Mouse (Mus musculus): Measurements from ENCODE around the gene Olfr1101. TPM values are rescaled to one million over a fixed set of nuclear protein-coding genes. Genes with fewer than 3 reads are reported as not detected.

Gene Olfr1101
- total RNA-seq (2012; rRNA removed) (not detected in 2 replicates), polyA plus RNA-seq (2012; ENCODE audit: insufficient read depth in 1 of 2, insufficient read length in 2 of 2, low read depth in 1 of 2, low replicate concordance in 2 of 2, missing spikeins in 1 of 2) (not detected)

GRCm38 (mm10) chr2:86991121-86991520 lies at the start of gene Olfr1101:
TSS of gene Olfr1101 (minus strand) at chr2:86991221.
- H3K9ac ChIP-seq (ENCODE audit: control insufficient read depth, low read depth, low read length, poor library complexity, severe bottlenecking), result no peak within 1 kb of the TSS
- TF ChIP-seq CHD1 (IDR thresholded peaks at IDR 0.05; ENCODE audit: low read depth, low read length), result no peak
- no peak for TF ChIP-seq MYC (IDR thresholded peaks at IDR 0.05; ENCODE audit: low read depth, low read length)
- TF ChIP-seq TAL1 (IDR thresholded peaks at IDR 0.05; ENCODE audit: low read length), result no peak
- TF ChIP-seq GABPA (IDR thresholded peaks at IDR 0.05; ENCODE audit: low read depth, low read length), result no peak
- no peak for TF ChIP-seq BHLHE40 (IDR thresholded peaks at IDR 0.05; ENCODE audit: borderline replicate concordance, low read depth, low read length)
- TF ChIP-seq POLR2AphosphoS5 (IDR thresholded peaks at IDR 0.05; ENCODE audit: borderline replicate concordance, low read depth, low read length), result no peak
- no peak for TF ChIP-seq EP300 (IDR thresholded peaks at IDR 0.05; ENCODE audit: low read depth in 1 of 2, low read length in 2 of 2)
- TF ChIP-seq KAT2A (conservative IDR thresholded peaks at IDR 0.05; ENCODE audit: low read depth, low read length), result no peak
- no peak for TF ChIP-seq TBP (IDR thresholded peaks at IDR 0.05; ENCODE audit: low read depth, low read length)
- no peak for TF ChIP-seq UBTF (IDR thresholded peaks at IDR 0.05; ENCODE audit: borderline replicate concordance, insufficient read depth, low read depth, low read length)
- no peak for TF ChIP-seq HCFC1 (IDR thresholded peaks at IDR 0.05; ENCODE audit: low read depth, low read length)
- TF ChIP-seq RCOR1 (IDR thresholded peaks at IDR 0.05; ENCODE audit: low read depth, low read length), result no peak
- H3K36me3 ChIP-seq (ENCODE audit: control insufficient read depth in 1 of 2, insufficient read depth in 2 of 2, low read length in 2 of 2), result no peaks in the 10 kb centered on the region
- H3K27me3 ChIP-seq (ENCODE audit: control insufficient read depth in 1 of 2, insufficient read depth in 2 of 2, low read length in 2 of 2), result no peaks in the 10 kb centered on the region
- H3K27ac ChIP-seq (ENCODE audit: control insufficient read depth, low read depth, low read length), result no peak within 1 kb of the TSS
- H3K9me3 ChIP-seq (replicated peaks; ENCODE audit: insufficient read depth, low read length), result no peaks in the 10 kb centered on the region
- no peak for DNase-seq (ENCODE audit: low read depth, low spot score)
- H3K4me3 ChIP-seq (ENCODE audit: control insufficient read depth in 1 of 2, insufficient read depth in 1 of 2, low read depth in 2 of 2, low read length in 2 of 2), result no peak within 1 kb of the TSS
- no peaks in the 10 kb centered on the region for H3K79me2 ChIP-seq (ENCODE audit: control insufficient read depth, insufficient read depth, low read length, poor library complexity)
- H3K4me1 ChIP-seq (ENCODE audit: control insufficient read depth in 1 of 2, insufficient read depth in 2 of 2, low read length in 2 of 2), result no peaks in the 10 kb centered on the region

GRCm38 (mm10) chr2:87036431-87036830 lies 45.4 kb upstream of the Olfr1101 start, which contains the start of gene Olfr1105:
TSS of gene Olfr1105 (minus strand) at chr2:87036531.
- DNase-seq (ENCODE audit: low read depth, low spot score), result no peak
- TF ChIP-seq SIN3A (IDR thresholded peaks at IDR 0.05; ENCODE audit: low read length) (no peak), ETS1 (IDR thresholded peaks at IDR 0.05; ENCODE audit: low read depth, low read length) (no peak), POLR2A (IDR thresholded peaks at IDR 0.05; ENCODE audit: control insufficient read depth in 1 of 2, insufficient read depth in 1 of 2, low read depth in 1 of 2, low read length in 2 of 2, poor library complexity in 1 of 2) (no peak), MAX (IDR thresholded peaks at IDR 0.05; ENCODE audit: low read length) (no peak), MAZ (IDR thresholded peaks at IDR 0.05; ENCODE audit: low read depth, low read length) (no peak), CHD2 (IDR thresholded peaks at IDR 0.05; ENCODE audit: low read length) (no peak), MXI1 (IDR thresholded peaks at IDR 0.05; ENCODE audit: low read depth, low read length) (no peak), HCFC1 (IDR thresholded peaks at IDR 0.05; ENCODE audit: low read depth, low read length) (no peak), UBTF (IDR thresholded peaks at IDR 0.05; ENCODE audit: borderline replicate concordance, insufficient read depth, low read depth, low read length) (no peak), CTCF (IDR thresholded peaks at IDR 0.05 in 2 of 3, conservative IDR thresholded peaks at IDR 0.05 in 1 of 3; ENCODE audit: control insufficient read depth in 1 of 3, insufficient read depth in 1 of 3, low read depth in 2 of 3, low read length in 3 of 3, poor library complexity in 1 of 3, severe bottlenecking in 1 of 3) (no peak), POLR2AphosphoS2 (IDR thresholded peaks at IDR 0.05; ENCODE audit: low read length) (no peak), RCOR1 (IDR thresholded peaks at IDR 0.05; ENCODE audit: low read depth, low read length) (no peak), USF1 (IDR thresholded peaks at IDR 0.05; ENCODE audit: low read depth, low read length) (no peak), MAFK (IDR thresholded peaks at IDR 0.05; ENCODE audit: borderline replicate concordance, low read depth, low read length) (no peak), MYB (IDR thresholded peaks at IDR 0.05; ENCODE audit: low read depth, low read length) (no peak), ZKSCAN1 (IDR thresholded peaks at IDR 0.05; ENCODE audit: low read depth, low read length) (no peak), BHLHE40 (IDR thresholded peaks at IDR 0.05; ENCODE audit: borderline replicate concordance, low read depth, low read length) (no peak), ZC3H11A (IDR thresholded peaks at IDR 0.05; ENCODE audit: low read depth, low read length) (no peak), KAT2A (conservative IDR thresholded peaks at IDR 0.05; ENCODE audit: low read depth, low read length) (no peak)
- H3K27me3 ChIP-seq (ENCODE audit: control insufficient read depth in 1 of 2, insufficient read depth in 2 of 2, low read length in 2 of 2), result no peaks in the 10 kb centered on the region
- H3K36me3 ChIP-seq (ENCODE audit: control insufficient read depth in 1 of 2, insufficient read depth in 2 of 2, low read length in 2 of 2), result no peaks in the 10 kb centered on the region
- no peak within 1 kb of the TSS for H3K27ac ChIP-seq (ENCODE audit: control insufficient read depth, low read depth, low read length)
- no peaks in the 10 kb centered on the region for H3K9me3 ChIP-seq (replicated peaks; ENCODE audit: insufficient read depth, low read length)
- no peaks in the 10 kb centered on the region for H3K79me2 ChIP-seq (ENCODE audit: control insufficient read depth, insufficient read depth, low read length, poor library complexity)
- H3K9ac ChIP-seq (ENCODE audit: control insufficient read depth, low read depth, low read length, poor library complexity, severe bottlenecking), result no peak within 1 kb of the TSS
- H3K4me1 ChIP-seq (ENCODE audit: control insufficient read depth in 1 of 2, insufficient read depth in 2 of 2, low read length in 2 of 2), result no peaks in the 10 kb centered on the region
- no peak within 1 kb of the TSS for H3K4me3 ChIP-seq (ENCODE audit: control insufficient read depth in 1 of 2, insufficient read depth in 1 of 2, low read depth in 2 of 2, low read length in 2 of 2)
